Mouse (Mus musculus) forebrain, embryonic 15.5 days (tissue): ENCODE results near the gene Gm10309. TPM values are rescaled to one million over a fixed set of nuclear protein-coding genes. Genes with fewer than 3 reads are reported as not detected.

ENCODE experiments used
- polyA plus RNA-seq: library from polyadenylated mRNA; unstranded; fragments of >200 nt; fragmentation: Nextera tagmentation; extraction: Ambion mirVana; gene quantifications from 2 replicates; pipeline ENCODE4 v1.2.1, GENCODE M21; 2015

The Gm10309 gene
- polyA plus RNA-seq, 1 experiment from 2014 or later: 0.65 TPM

Other genes starting within 250 kb of the Gm10309 start
- gene Epas1, start 248.5 kb upstream of the Gm10309 start, polyA plus RNA-seq: 3.8 and 4.0 TPM in 2 replicates